Mouse (Mus musculus) CD4-positive, CD25-positive, alpha-beta regulatory T cell, adult 4 months (primary cell): Measurements from ENCODE around the gene Tnf. TPM values are rescaled to one million over a fixed set of nuclear protein-coding genes. Genes with fewer than 3 reads are reported as not detected.

Experiments
- ATAC-seq: one replicate; pipeline ENCODE4 v1.8.0; 2017
- polyA plus RNA-seq, 2 experiments: library from polyadenylated mRNA; unstranded; fragments of 100-300 nt; shearing (Covaris generic); gene quantifications; one replicate each; pipeline ENCODE4 v1.2.1; 2017

The Tnf gene
- polyA plus RNA-seq, 2 experiments from 2014 or later = 15.3 to 23.5 TPM

DNA sequence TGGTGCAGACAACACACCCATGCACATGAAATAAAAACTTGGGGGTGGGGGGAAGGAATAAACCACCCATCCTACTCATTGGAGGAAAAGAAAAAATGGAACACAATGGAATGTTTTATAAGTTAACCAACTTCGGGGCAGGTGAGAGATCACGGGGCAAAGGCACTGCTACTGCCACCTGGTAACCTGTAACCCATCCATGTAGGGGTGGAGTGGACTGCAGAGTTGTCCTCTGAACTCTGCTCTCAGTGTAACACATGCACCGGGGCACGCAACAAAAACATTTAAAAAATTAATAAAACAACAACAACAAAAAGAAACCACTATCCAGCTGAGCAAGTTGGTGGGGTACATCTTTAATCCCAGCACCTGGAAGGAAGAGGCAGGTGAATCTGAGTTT lies 49.7 kb downstream of the Tnf start:
- no peak for ATAC-seq

Other genes with a start within 250 kb of the Tnf start
- 1 to 10 TPM in 1 of 2 experiments, under 1 TPM in 1; 0.84 to 3.7 TPM for gene Hspa1b, start 242.8 kb downstream of the Tnf start, polyA plus RNA-seq
- gene Gm20481, start 232.1 kb downstream of the Tnf start, polyA plus RNA-seq = 1 to 10 TPM in 1 of 2 experiments, not detected in 1; 3.1 TPM
- gene Hspa1a, start 229.9 kb downstream of the Tnf start, polyA plus RNA-seq = 1 to 10 TPM in 1 of 2 experiments, not detected in 1; 1.1 TPM
- 1 to 10 TPM in 1 of 2 experiments, under 1 TPM in 1; 0.17 to 1.3 TPM for gene Hspa1l, start 229.3 kb downstream of the Tnf start, polyA plus RNA-seq
- 10 to 100 TPM; 51.4 to 54.8 TPM for gene Lsm2, start 220.1 kb downstream of the Tnf start, polyA plus RNA-seq
- gene Vars, start 201.0 kb downstream of the Tnf start, polyA plus RNA-seq = 10 to 100 TPM; 28.4 to 31.6 TPM
- gene Vwa7, start 185.4 kb downstream of the Tnf start, polyA plus RNA-seq = under 1 TPM; 0.12 to 0.14 TPM
- 1 to 10 TPM; 2.7 to 2.8 TPM for gene Sapcd1, start 174.0 kb downstream of the Tnf start, polyA plus RNA-seq
- 1 to 10 TPM; 1.8 to 2.5 TPM for gene Msh5, start 155.3 kb downstream of the Tnf start, polyA plus RNA-seq
- gene Clic1, start 152.0 kb downstream of the Tnf start, polyA plus RNA-seq = 100 to 1,000 TPM; 490 to 619 TPM
- 1 to 10 TPM; 1.1 to 6.3 TPM for gene Ddah2, start 143.0 kb downstream of the Tnf start, polyA plus RNA-seq
- not detected for gene Ly6g6c, start 136.6 kb downstream of the Tnf start, polyA plus RNA-seq
- not detected for gene Mpig6b, start 135.8 kb downstream of the Tnf start, polyA plus RNA-seq
- gene Ly6g6e, start 125.1 kb downstream of the Tnf start, polyA plus RNA-seq = not detected
- not detected for gene Ly6g6d, start 123.9 kb downstream of the Tnf start, polyA plus RNA-seq
- not detected for gene Ly6g6f, start 116.4 kb downstream of the Tnf start, polyA plus RNA-seq
- 10 to 100 TPM; 23.5 to 27.2 TPM for gene Abhd16a, start 112.7 kb downstream of the Tnf start, polyA plus RNA-seq
- gene Ly6g5c, start 93.7 kb downstream of the Tnf start, polyA plus RNA-seq = not detected
- 1 to 10 TPM; 2.5 to 2.8 TPM for gene Ly6g5b, start 86.6 kb downstream of the Tnf start, polyA plus RNA-seq
- gene Gpank1, start 80.6 kb downstream of the Tnf start, polyA plus RNA-seq = 10 to 100 TPM; 80.4 to 86.0 TPM
- 100 to 1,000 TPM; 243 to 284 TPM for gene Csnk2b, start 80.0 kb downstream of the Tnf start, polyA plus RNA-seq
- gene D17H6S53E, start 75.6 kb downstream of the Tnf start, polyA plus RNA-seq = 10 to 100 TPM; 24.2 to 33.4 TPM
- under 1 TPM in 1 of 2 experiments, not detected in 1; 0.32 TPM for gene Apom, start 70.0 kb downstream of the Tnf start, polyA plus RNA-seq
- 10 to 100 TPM; 16.9 to 31.5 TPM for gene Bag6, start 66.8 kb downstream of the Tnf start, polyA plus RNA-seq
- 10 to 100 TPM; 43.0 to 75.1 TPM for gene Prrc2a, start 37.1 kb downstream of the Tnf start, polyA plus RNA-seq
- 1 to 10 TPM; 1.8 to 3.7 TPM for gene Aif1, start 25.9 kb downstream of the Tnf start, polyA plus RNA-seq
- gene Lst1, start 13.6 kb downstream of the Tnf start, polyA plus RNA-seq = 10 to 100 TPM in 1 of 2 experiments, 1 to 10 TPM in 1; 7.3 to 10.0 TPM
- gene Ltb, start 7.6 kb downstream of the Tnf start, polyA plus RNA-seq = 100 to 1,000 TPM; 154 to 344 TPM
- gene Lta, start 3.3 kb upstream of the Tnf start, polyA plus RNA-seq = 10 to 100 TPM; 82.7 to 99.0 TPM
- 1 to 10 TPM in 1 of 2 experiments, under 1 TPM in 1; 0.79 to 1.4 TPM for gene Gm16181, start 18.8 kb upstream of the Tnf start, polyA plus RNA-seq
- 1 to 10 TPM; 6.3 to 8.2 TPM for gene Atp6v1g2, start 31.7 kb upstream of the Tnf start, polyA plus RNA-seq
- 1 to 10 TPM; 2.0 to 2.2 TPM for gene Nfkbil1, start 33.8 kb upstream of the Tnf start, polyA plus RNA-seq
- 100 to 1,000 TPM; 255 to 357 TPM for gene Ddx39b, start 39.7 kb upstream of the Tnf start, polyA plus RNA-seq
- gene H2-D1, start 60.7 kb upstream of the Tnf start, polyA plus RNA-seq = 1,000 to 10,000 TPM; 4,417 to 6,162 TPM
- under 1 TPM in 1 of 2 experiments, not detected in 1; 0.13 TPM for gene H2-Q1, start 118.4 kb upstream of the Tnf start, polyA plus RNA-seq
- gene H2-Q2, start 140.2 kb upstream of the Tnf start, polyA plus RNA-seq = 10 to 100 TPM in 1 of 2 experiments, 1 to 10 TPM in 1; 9.8 to 10.8 TPM
- 10 to 100 TPM; 14.0 to 16.4 TPM for gene H2-Q4, start 177.6 kb upstream of the Tnf start, polyA plus RNA-seq
- gene H2-Q6, start 222.8 kb upstream of the Tnf start, polyA plus RNA-seq = 100 to 1,000 TPM; 488 to 605 TPM
- 1,000 to 10,000 TPM; 1,046 to 1,058 TPM for gene H2-Q7, start 237.1 kb upstream of the Tnf start, polyA plus RNA-seq